Mouse (Mus musculus) spleen, adult 2 months (tissue): ENCODE measurements around the gene Slc16a3.

Experiments
- CTCF ChIP-seq: fragments of 200-500 bp; IDR thresholded peaks from 2 replicates; pipeline ENCODE4 v1.5.1; 2011; ENCODE audit warnings: mild to moderate bottlenecking, inconsistent platforms; ENCODE audit not compliant: insufficient read depth, insufficient read length, insufficient replicate concordance; ENCODE audit errors: extremely low read depth
- POLR2A ChIP-seq: fragments of 200-500 bp; IDR thresholded peaks from 2 replicates; pipeline ENCODE4 v1.6.1; 2011; ENCODE audit warnings: low read depth, low read length, inconsistent platforms

DNA sequence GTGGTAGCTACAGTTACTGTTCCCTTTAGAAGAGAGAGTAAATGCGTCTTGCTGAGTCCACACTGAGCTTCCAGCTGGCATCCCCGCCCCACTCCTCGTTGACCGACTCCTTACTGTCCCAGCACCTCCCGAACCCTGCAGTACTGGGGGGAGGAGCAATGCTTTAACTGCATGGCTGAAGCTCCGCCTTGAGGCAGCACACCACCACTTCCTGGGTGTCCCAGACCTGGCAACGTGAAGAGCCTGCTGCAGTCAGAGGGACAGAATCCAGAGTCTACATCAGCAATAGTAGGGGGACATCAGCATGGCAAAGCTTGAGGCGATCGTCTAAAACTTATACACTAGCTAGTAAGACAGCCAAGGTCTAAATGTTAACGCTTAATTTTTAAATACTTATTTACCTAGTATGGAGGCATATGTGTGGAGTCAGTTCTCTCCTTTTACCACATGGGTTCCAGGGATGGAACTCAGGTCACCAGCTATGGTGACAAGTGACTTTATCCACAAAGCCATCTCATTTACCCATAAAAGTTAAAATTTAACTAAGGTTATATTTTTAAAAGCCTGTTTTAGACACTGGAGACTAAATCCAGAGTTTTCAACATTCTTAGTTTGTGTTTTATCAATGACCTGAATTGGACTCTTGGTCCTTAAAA lies 45.7 kb upstream of the Slc16a3 start:
- TF ChIP-seq CTCF (no peak), POLR2A (no peak)
